Mouse (Mus musculus) thymus, postnatal 4 days (tissue): Measurements from ENCODE around the gene 4930524J08Rik.

Experiments
- DNase-seq: peaks from one replicate; pipeline ENCODE4 v3.0.0; 2021

Gene 4930524J08Rik

GRCm38 (mm10) chr5:100005896-100006295, 27.0 kb downstream of the 4930524J08Rik start:
- no peak for DNase-seq

- no peak for DNase-seq
Measured at GRCm38 (mm10) chr5:100006324-100007039, 27.6 kb downstream of the 4930524J08Rik start.

- DNase-seq = no peak
Measured at GRCm38 (mm10) chr5:100007040-100007375, 28.1 kb downstream of the 4930524J08Rik start.

GRCm38 (mm10) chr5:100008485-100008884, 29.6 kb downstream of the 4930524J08Rik start:
- DNase-seq = peak; percentile 38

- DNase-seq = no peak
Measured at GRCm38 (mm10) chr5:100012599-100012998, 33.7 kb downstream of the 4930524J08Rik start.

DNA sequence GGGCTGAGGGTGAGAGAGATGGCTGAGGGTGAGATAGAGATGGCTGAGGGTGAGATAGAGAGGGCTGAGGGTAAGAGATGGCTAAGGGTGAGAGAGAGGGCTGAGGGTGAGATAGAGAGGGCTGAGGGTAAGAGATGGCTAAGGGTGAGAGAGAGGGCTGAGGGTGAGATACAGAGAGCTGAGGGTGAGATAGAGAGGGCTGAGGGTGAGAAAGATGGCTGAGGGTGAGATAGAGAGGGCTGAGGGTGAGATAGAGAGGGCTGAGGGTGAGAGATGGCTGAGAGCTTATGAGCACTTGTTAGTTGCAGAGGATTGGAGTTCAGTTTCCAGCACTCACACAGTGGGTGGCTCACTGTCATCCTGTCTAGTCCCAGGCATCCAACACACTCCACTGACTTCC, 41.2 kb downstream of the 4930524J08Rik start:
- DNase-seq = no peak

DNA sequence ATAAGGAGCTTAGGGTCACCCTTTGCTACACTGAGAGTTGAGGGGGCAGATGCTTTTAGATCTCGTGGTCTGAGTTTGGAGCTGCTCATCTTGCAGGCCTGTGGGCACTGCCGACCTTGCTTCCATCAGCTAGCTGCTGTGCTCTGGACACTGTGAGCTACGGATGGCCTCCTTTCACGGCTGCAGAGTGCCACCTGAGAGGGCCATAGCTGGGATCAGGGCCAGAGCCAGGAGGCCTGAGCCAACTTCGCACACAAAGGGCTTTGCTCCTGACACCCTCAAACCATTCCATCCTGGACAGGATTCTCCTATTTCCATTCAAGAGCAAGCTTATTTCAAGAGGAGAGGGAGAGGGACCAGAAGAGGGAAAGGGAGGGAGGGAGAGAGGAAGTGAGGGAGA, 45.5 kb downstream of the 4930524J08Rik start:
- DNase-seq = no peak

GRCm38 (mm10) chr5:100024868-100025267, 46.0 kb downstream of the 4930524J08Rik start:
- no peak for DNase-seq
